8 mouse cellular contexts compared by ENCODE assay signal in the genomic region with DNA sequence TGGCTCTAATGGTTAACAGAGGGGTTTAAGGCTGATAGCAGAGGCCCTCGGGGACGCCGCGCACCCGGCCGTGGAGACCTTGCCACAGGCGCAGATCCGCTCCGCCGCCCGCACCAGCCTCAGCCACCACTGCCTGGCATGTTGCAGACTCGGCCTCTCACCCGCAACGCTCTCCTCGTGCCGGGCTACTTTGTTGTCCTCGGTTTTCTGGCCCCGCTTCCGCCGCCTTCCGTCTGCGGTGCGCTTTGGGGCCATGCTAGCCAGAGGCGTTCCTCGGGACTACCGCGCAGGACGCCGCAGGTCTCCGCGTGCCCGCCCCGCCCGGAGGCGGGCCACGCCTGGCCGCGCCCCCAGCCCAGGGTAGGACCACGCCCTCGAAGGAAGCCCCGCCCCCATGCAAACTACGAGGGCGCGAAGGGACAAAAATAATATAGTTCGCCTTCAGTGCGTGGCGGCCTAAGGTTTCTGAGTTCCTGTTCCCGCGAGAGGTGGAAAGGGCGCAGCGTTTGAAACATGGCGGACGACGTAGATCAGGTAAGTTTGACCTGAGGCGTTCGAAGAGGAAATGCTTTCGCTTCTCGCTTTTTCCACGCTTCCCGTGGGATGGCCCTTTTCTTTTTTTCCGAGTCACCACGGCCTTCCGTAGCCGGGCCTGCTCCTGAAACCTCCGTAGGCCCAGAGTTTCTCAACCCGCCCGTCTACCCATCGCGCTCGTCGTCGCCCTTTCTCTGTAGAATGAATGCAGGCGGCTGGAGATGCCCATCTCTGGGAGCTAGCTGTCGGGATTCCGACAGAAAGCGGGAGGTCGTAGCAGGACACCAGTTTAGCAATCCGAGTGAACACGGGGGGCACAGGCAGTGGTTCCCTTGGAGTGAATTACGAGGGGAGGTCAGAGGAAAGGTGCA. TPM values are rescaled to one million over a fixed set of nuclear protein-coding genes. Genes with fewer than 3 reads are reported as not detected.
A peak's percentile ranks its signal among the peaks of the same experiment; 100 is the strongest.
DNase-seq lines count a peak whose midpoint lies in the region; ATAC-seq and TF ChIP-seq lines count a peak whose summit lies in the region.

A gene (minus strand): TSS at position 344 of the 905 bp plus-strand sequence.
A gene (plus strand): TSS at position 384 of the 905 bp plus-strand sequence.

- intact Hi-C loops in gastrocnemius, adult 2 months (cut with DNase I): loop anchor here (2.0 kb wide), 1 partner anchor 43 kb away; a partner anchor contains a TSS
- intact Hi-C loops in left cerebral cortex, adult 2 months (cut with DNase I): loop anchor here (2.0 to 5.0 kb wide), 3 partner anchors 43 to 172 kb away; a partner anchor contains a TSS

- DNase-seq in ZHBTc4 (ENCODE audit: low read depth, low spot score): peak; percentile 98
- peak; percentile 98 for DNase-seq in gastrocnemius, adult 2 months
- peak; percentile 98 for DNase-seq in hindbrain, postnatal 0 days (ENCODE audit: low spot score)
- peak; percentile 98 to 99 for DNase-seq in left cerebral cortex, adult 2 months (ENCODE audit: extremely low spot score in 1 of 2, low spot score in 2 of 2)
- peak; percentile 99 for DNase-seq in right cerebral cortex, adult 2 months (ENCODE audit: low spot score in 2 of 2)
- DNase-seq in urinary bladder, postnatal 14 days (ENCODE audit: low spot score): peak; percentile 98

- H3K9ac ChIP-seq in hindbrain, postnatal 0 days (replicated peaks; ENCODE audit: low read length): peak within 1 kb of the TSS; percentile 64

- H3K4me1 ChIP-seq in hindbrain, postnatal 0 days (ENCODE audit: insufficient read depth, low read length): 0 out of 2 replicates have a peak, but pooled peaks cover 6% of the 10 kb centered on the region

- ATAC-seq in common myeloid progenitor, adult 5-6 weeks (replicated peaks; ENCODE audit: low read depth, poor library complexity, severe bottlenecking): peak; percentile 90
- ATAC-seq in hindbrain, postnatal 0 days: peak; percentile 98
- ATAC-seq in megakaryocyte, adult 5-6 weeks (ENCODE audit: poor library complexity, severe bottlenecking): peak; percentile 96

- peak within 1 kb of the TSS; percentile 89 for H3K27ac ChIP-seq in gastrocnemius, adult 2 months
- H3K27ac ChIP-seq in hindbrain, postnatal 0 days: peak within 1 kb of the TSS; percentile 74
- H3K27ac ChIP-seq in left cerebral cortex, adult 2 months: peak within 1 kb of the TSS; percentile 77

- TF ChIP-seq CTCF in gastrocnemius, adult 2 months (IDR thresholded peaks at IDR 0.05): no peak
- TF ChIP-seq CTCF in hindbrain, postnatal 0 days (IDR thresholded peaks at IDR 0.05; ENCODE audit: low read depth): peak; percentile 14; the same call in 1 of the 2 replicates
- peak; percentile 1 for TF ChIP-seq CTCF in left cerebral cortex, adult 2 months (IDR thresholded peaks at IDR 0.05)

- under 1% methylated on average over 80 of the region's 80 CpGs for WGBS in hindbrain, postnatal 0 days

- H3K36me3 ChIP-seq in hindbrain, postnatal 0 days (ENCODE audit: insufficient read depth, low read length): peaks cover 20% of the 10 kb centered on the region; the same call in 1 of the 2 replicates

- H3K4me2 ChIP-seq in hindbrain, postnatal 0 days (ENCODE audit: low read depth, low read length): peak within 1 kb of the TSS; percentile 67

- peak within 1 kb of the TSS; percentile 96 for H3K4me3 ChIP-seq in gastrocnemius, adult 2 months
- H3K4me3 ChIP-seq in hindbrain, postnatal 0 days (ENCODE audit: low read length): peak within 1 kb of the TSS; percentile 66
- peak within 1 kb of the TSS; percentile 90 for H3K4me3 ChIP-seq in left cerebral cortex, adult 2 months

- no peaks in the 10 kb centered on the region for H3K9me3 ChIP-seq in hindbrain, postnatal 0 days (ENCODE audit: low read length)

- H3K27me3 ChIP-seq in hindbrain, postnatal 0 days (ENCODE audit: insufficient read depth, low read length): no peaks in the 10 kb centered on the region

RNA-seq across cellular contexts. Expression of the first gene that starts in this region (rescaled TPM):
- total RNA-seq in common myeloid progenitor, adult 5-6 weeks (2017): 79.1 and 83.1 TPM in 2 replicates
- total RNA-seq in gastrocnemius, adult 2 months (2021): 1 to 10 TPM; 7.6 to 8.3 TPM
- total RNA-seq in hindbrain, postnatal 0 days (2014; rRNA removed): 10.8 and 15.9 TPM in 2 replicates
- polyA plus RNA-seq in hindbrain, postnatal 0 days (2015; fragmentation: Nextera tagmentation; extraction: Ambion mirVana): 11.9 and 14.5 TPM in 2 replicates
- total RNA-seq in left cerebral cortex, adult 2 months (2021): 10 to 100 TPM; 12.9 to 13.2 TPM
- total RNA-seq in megakaryocyte, adult 5-6 weeks (2015): 9.6 and 11.6 TPM in 2 replicates
- 36.8 and 41.5 TPM in 2 replicates for total RNA-seq in megakaryocyte, adult 5-6 weeks (2017)

RNA-seq across cellular contexts. Expression of the second gene that starts in this region (rescaled TPM):
- 371 and 506 TPM in 2 replicates for total RNA-seq in common myeloid progenitor, adult 5-6 weeks (2017)
- 10 to 100 TPM; 22.7 to 37.0 TPM for total RNA-seq in gastrocnemius, adult 2 months (2021)
- 38.0 and 40.9 TPM in 2 replicates for total RNA-seq in hindbrain, postnatal 0 days (2014; rRNA removed)
- polyA plus RNA-seq in hindbrain, postnatal 0 days (2015; fragmentation: Nextera tagmentation; extraction: Ambion mirVana): 179 and 184 TPM in 2 replicates
- total RNA-seq in left cerebral cortex, adult 2 months (2021): 10 to 100 TPM; 35.0 to 40.6 TPM
- total RNA-seq in megakaryocyte, adult 5-6 weeks (2015): 84.7 and 89.8 TPM in 2 replicates
- total RNA-seq in megakaryocyte, adult 5-6 weeks (2017): 196 and 288 TPM in 2 replicates

Comparison
In these comparisons a context has a peak if more than half of its experiments do, and no peak if none do; other contexts are left out.
1. Peak in every context shown above with its lines: DNase-seq, ATAC-seq, H3K4me3 ChIP-seq and H3K27ac ChIP-seq.